Mouse (Mus musculus) brown adipose tissue, adult 24 weeks (tissue): ENCODE results near the gene Ube2d3. TPM values are rescaled to one million over a fixed set of nuclear protein-coding genes. Genes with fewer than 3 reads are reported as not detected.

Experiments
- H3K27ac ChIP-seq: fragments of 200-500 bp; replicated peaks from 2 replicates; pipeline ENCODE4 v1.5.1; 2012; ENCODE audit warnings: low read depth, mild to moderate bottlenecking, low read length
- H3K4me1 ChIP-seq: fragments of 200-500 bp; 2 replicates; pipeline ENCODE4 v1.6.1; 2012; ENCODE audit warnings: low read length, mixed read lengths; ENCODE audit not compliant: control insufficient read depth, insufficient read depth, insufficient read length
- H3K4me3 ChIP-seq: fragments of 200-500 bp; 2 replicates; pipeline ENCODE4 v1.5.1; 2012; ENCODE audit warnings: low read depth, mild to moderate bottlenecking, low read length, moderate library complexity; ENCODE audit not compliant: insufficient read depth
- polyA plus RNA-seq: library from polyadenylated mRNA; stranded (reverse); fragments of >200 nt; gene quantifications from 2 replicates; pipeline ENCODE4 v1.2.4, GENCODE M21; 2012; ENCODE audit not compliant: missing spikeins, insufficient read depth, insufficient read length

Ube2d3 gene
- polyA plus RNA-seq, 1 experiment: 426 TPM

GRCm38 (mm10) chr3:135420542-135421309 lies 17.2 kb upstream of the Ube2d3 start:
- Histone ChIP-seq H3K4me3 (no peak overlapping the region), H3K27ac (no peak overlapping the region)

GRCm38 (mm10) chr3:135421310-135421594 lies 16.7 kb upstream of the Ube2d3 start:
- Histone ChIP-seq H3K4me3 (no peak overlapping the region), H3K27ac (no peak overlapping the region), H3K4me1 (no peaks in the 10 kb centered on the region; the same call in 1 of the 2 replicates)

More at GRCm38 (mm10) chr3:135420542-135421309, 17.2 kb upstream of the Ube2d3 start:
- no peaks in the 10 kb centered on the region; the same call in 1 of the 2 replicates for H3K4me1 ChIP-seq

GRCm38 (mm10) chr3:135422232-135422855 lies 15.6 kb upstream of the Ube2d3 start:
- Histone ChIP-seq H3K4me1 (no peaks in the 10 kb centered on the region; the same call in 1 of the 2 replicates), H3K4me3 (peak overlapping the region; percentile 87), H3K27ac (peak overlapping the region; percentile 90)

- no peaks in the 10 kb centered on the region; the same call in 1 of the 2 replicates for H3K4me1 ChIP-seq
- H3K4me3 ChIP-seq: peak overlapping the region; percentile 87
- peak overlapping the region; percentile 96 for H3K27ac ChIP-seq
Observed at GRCm38 (mm10) chr3:135422856-135423607, 14.9 kb upstream of the Ube2d3 start.

- Histone ChIP-seq H3K27ac (peak within 1 kb of the TSS; percentile 96), H3K4me3 (peak within 1 kb of the TSS; percentile 87), H3K4me1 (no peaks in the 10 kb centered on the region; the same call in 1 of the 2 replicates)
Observed at GRCm38 (mm10) chr3:135423608-135424212, 14.2 kb upstream of the Ube2d3 start, which contains the start of gene Cisd2. Cisd2 (minus strand) TSS chr3:135423925.

- H3K27ac ChIP-seq: peak overlapping the region; percentile 64
- peak overlapping the region; percentile 90 for H3K4me3 ChIP-seq
- no peaks in the 10 kb centered on the region for H3K4me1 ChIP-seq
Observed at GRCm38 (mm10) chr3:135436901-135437616, 890 bp upstream of the Ube2d3 start.

GRCm38 (mm10) chr3:135438531-135438912 lies 573 bp downstream of the Ube2d3 start:
- H3K27ac ChIP-seq: peak overlapping the region; percentile 100
- H3K4me3 ChIP-seq: peak overlapping the region; percentile 92
- H3K4me1 ChIP-seq: no peaks in the 10 kb centered on the region

GRCm38 (mm10) chr3:135438913-135439531 lies 1.1 kb downstream of the Ube2d3 start:
- peak overlapping the region; percentile 100 for H3K27ac ChIP-seq
- H3K4me3 ChIP-seq: peak overlapping the region; percentile 92
- H3K4me1 ChIP-seq: no peaks in the 10 kb centered on the region

GRCm38 (mm10) chr3:135439651-135440050 lies 1.7 kb downstream of the Ube2d3 start:
- H3K4me3 ChIP-seq: peak overlapping the region; percentile 92
- H3K4me1 ChIP-seq: no peaks in the 10 kb centered on the region
- H3K27ac ChIP-seq: peak overlapping the region; percentile 100

- peak overlapping the region; percentile 92 for H3K4me3 ChIP-seq
- H3K27ac ChIP-seq: peak overlapping the region; percentile 100
- peaks cover 2% of the 10 kb centered on the region; the same call in 1 of the 2 replicates for H3K4me1 ChIP-seq
Observed at GRCm38 (mm10) chr3:135440221-135440620, 2.3 kb downstream of the Ube2d3 start.

GRCm38 (mm10) chr3:135440621-135441020 lies 2.7 kb downstream of the Ube2d3 start:
- H3K4me1 ChIP-seq: peaks cover 2% of the 10 kb centered on the region; the same call in 1 of the 2 replicates
- 0 out of 2 replicates have a peak overlapping the region, but pooled peaks have one; percentile 100 for H3K27ac ChIP-seq
- peak overlapping the region; percentile 92 for H3K4me3 ChIP-seq

GRCm38 (mm10) chr3:135444930-135445329 lies 7.0 kb downstream of the Ube2d3 start:
- Histone ChIP-seq H3K27ac (no peak overlapping the region), H3K4me3 (no peak overlapping the region), H3K4me1 (peaks cover 4% of the 10 kb centered on the region)

- H3K4me1 ChIP-seq: no peaks in the 10 kb centered on the region
- no peak overlapping the region for H3K4me3 ChIP-seq
- H3K27ac ChIP-seq: no peak overlapping the region
Observed at GRCm38 (mm10) chr3:135458981-135459380, 21.0 kb downstream of the Ube2d3 start.

- Histone ChIP-seq H3K27ac (no peak overlapping the region), H3K4me3 (no peak overlapping the region)
Observed at GRCm38 (mm10) chr3:135468402-135468801, 30.5 kb downstream of the Ube2d3 start.

More at GRCm38 (mm10) chr3:135468402-135468801, 30.5 kb downstream of the Ube2d3 start:
- no peaks in the 10 kb centered on the region for H3K4me1 ChIP-seq
